Mouse (Mus musculus): ENCODE results near the gene Olfr970.
"Not testable (repeated sequence)": the region's sequence is repeated elsewhere in the genome, so short reads cannot be mapped to it uniquely, and the experiment has no call there.

Olfr970 gene

GRCm38 (mm10) chr9:39808560-39808959 is at the start of gene Olfr970:
TSS of gene Olfr970 (plus strand) at chr9:39808860.
- DNase-seq = no peak

GRCm38 (mm10) chr9:39783153-39783552 is 25.5 kb upstream of the Olfr970 start, which contains the start of gene Olfr968:
TSS of gene Olfr968 (minus strand) at chr9:39783253.
- no peak for DNase-seq

- DNase-seq = no peak
These were observed 18.1 kb upstream of the Olfr970 start, which contains the start of gene Olfr969 for GRCm38 (mm10) chr9:39790558-39790957. TSS of gene Olfr969 (plus strand) at chr9:39790945.

GRCm38 (mm10) chr9:39836576-39836975 is 27.9 kb downstream of the Olfr970 start, which contains the start of gene Olfr971:
TSS of gene Olfr971 (plus strand) at chr9:39836876.
- not testable (repeated sequence) for DNase-seq

GRCm38 (mm10) chr9:39866122-39866521 is 57.5 kb downstream of the Olfr970 start, which contains the start of gene Olfr972:
TSS of gene Olfr972 (plus strand) at chr9:39866422.
- DNase-seq = no peak

Data from right cerebral cortex, adult 18-20 months (tissue).